Mouse (Mus musculus): Measurements from ENCODE around the gene Lonrf2. TPM values are rescaled to one million over a fixed set of nuclear protein-coding genes. Genes with fewer than 3 reads are reported as not detected.

Gene Lonrf2
- polyA plus RNA-seq, 1 experiment from 2014 or later = 2.6 TPM

GRCm38 (mm10) chr1:38847975-38848374, 11.5 kb upstream of the Lonrf2 start:
- Histone ChIP-seq H3K4me3 (ENCODE audit: low read length) (no peak overlapping the region), H3K27ac (ENCODE audit: low read depth, low read length) (no peak overlapping the region), H3K9me3 (ENCODE audit: control insufficient read depth, low read length) (no peaks in the 10 kb centered on the region), H3K27me3 (ENCODE audit: control insufficient read depth, insufficient read depth, low read length) (no peaks in the 10 kb centered on the region), H3K4me1 (ENCODE audit: control insufficient read depth, insufficient read depth, low read length) (no peaks in the 10 kb centered on the region), H3K9ac (ENCODE audit: low read depth, low read length) (no peak overlapping the region), H3K4me2 (replicated peaks; ENCODE audit: low read depth, low read length) (no peak overlapping the region), H3K36me3 (ENCODE audit: control insufficient read depth, insufficient read depth, low read length) (no peaks in the 10 kb centered on the region)
- 44% methylated on average over 11 of the region's 11 CpGs for whole genome bisulfite sequencing
- ATAC-seq (ENCODE audit: low FRiP score, low TSS enrichment) = no peak

- Histone ChIP-seq H3K4me3 (ENCODE audit: low read length) (no peak overlapping the region), H3K9ac (ENCODE audit: low read depth, low read length) (no peak overlapping the region), H3K4me2 (replicated peaks; ENCODE audit: low read depth, low read length) (no peak overlapping the region), H3K36me3 (ENCODE audit: control insufficient read depth, insufficient read depth, low read length) (no peaks in the 10 kb centered on the region), H3K27ac (ENCODE audit: low read depth, low read length) (no peak overlapping the region), H3K9me3 (ENCODE audit: control insufficient read depth, low read length) (no peaks in the 10 kb centered on the region), H3K4me1 (ENCODE audit: control insufficient read depth, insufficient read depth, low read length) (no peaks in the 10 kb centered on the region), H3K27me3 (ENCODE audit: control insufficient read depth, insufficient read depth, low read length) (no peaks in the 10 kb centered on the region)
- 66% methylated on average over 4 of the region's 4 CpGs for WGBS
- ATAC-seq (ENCODE audit: low FRiP score, low TSS enrichment) = no peak
Observed at GRCm38 (mm10) chr1:38843275-38843674, 6.8 kb upstream of the Lonrf2 start.

DNA sequence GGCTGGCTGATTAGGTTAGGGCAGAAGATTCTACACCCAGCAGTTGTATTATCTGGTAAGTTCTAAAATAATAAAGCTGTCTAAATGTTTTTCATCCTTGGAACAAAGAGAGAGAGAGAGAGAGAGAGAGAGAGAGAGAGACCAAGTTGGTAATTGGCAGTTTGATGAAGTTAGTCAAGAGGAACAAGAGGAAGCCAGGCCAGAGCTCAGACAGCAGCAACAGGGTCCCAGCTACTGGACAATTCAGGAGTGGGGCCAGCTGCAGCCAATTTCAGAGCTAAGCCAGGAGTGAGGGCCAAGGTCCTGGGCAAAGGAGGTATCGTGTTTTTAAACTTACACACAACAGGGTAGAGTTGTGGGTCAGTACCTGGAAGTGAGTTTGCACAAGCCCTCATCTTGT, 6.3 kb upstream of the Lonrf2 start:
- ATAC-seq (ENCODE audit: low FRiP score, low TSS enrichment) = no peak
- no peaks in the 10 kb centered on the region for H3K27me3 ChIP-seq (ENCODE audit: control insufficient read depth, insufficient read depth, low read length)
- no peaks in the 10 kb centered on the region for H3K36me3 ChIP-seq (ENCODE audit: control insufficient read depth, insufficient read depth, low read length)

GRCm38 (mm10) chr1:38839944-38840343, 3.4 kb upstream of the Lonrf2 start:
- WGBS = 26% methylated on average over 1 of the region's 1 CpGs
- no peaks in the 10 kb centered on the region for H3K36me3 ChIP-seq (ENCODE audit: control insufficient read depth, insufficient read depth, low read length)

More for the DNA sequence above, 6.3 kb upstream of the Lonrf2 start:
- Histone ChIP-seq H3K4me3 (ENCODE audit: low read length) (no peak overlapping the region), H3K9me3 (ENCODE audit: control insufficient read depth, low read length) (no peaks in the 10 kb centered on the region), H3K4me2 (replicated peaks; ENCODE audit: low read depth, low read length) (no peak overlapping the region), H3K9ac (ENCODE audit: low read depth, low read length) (no peak overlapping the region), H3K27ac (ENCODE audit: low read depth, low read length) (no peak overlapping the region), H3K4me1 (ENCODE audit: control insufficient read depth, insufficient read depth, low read length) (no peaks in the 10 kb centered on the region)
- 74% methylated on average over 1 of the region's 1 CpGs for WGBS

GRCm38 (mm10) chr1:38835568-38836476, 689 bp downstream of the Lonrf2 start:
- H3K27ac ChIP-seq (ENCODE audit: low read depth, low read length) = no peak overlapping the region
- peaks cover 11% of the 10 kb centered on the region for H3K27me3 ChIP-seq (ENCODE audit: control insufficient read depth, insufficient read depth, low read length)
- H3K4me3 ChIP-seq (ENCODE audit: low read length) = peak overlapping the region; percentile 67
- 2% methylated on average over 101 of the region's 103 CpGs for WGBS
- H3K4me1 ChIP-seq (ENCODE audit: control insufficient read depth, insufficient read depth, low read length) = peaks cover 4% of the 10 kb centered on the region; the same call in 1 of the 2 replicates
- no peaks in the 10 kb centered on the region for H3K9me3 ChIP-seq (ENCODE audit: control insufficient read depth, low read length)
- peak overlapping the region; percentile 78 for H3K4me2 ChIP-seq (replicated peaks; ENCODE audit: low read depth, low read length)
- peak; percentile 76 for ATAC-seq (ENCODE audit: low FRiP score, low TSS enrichment)
- peak overlapping the region; percentile 79 for H3K9ac ChIP-seq (ENCODE audit: low read depth, low read length)
- H3K36me3 ChIP-seq (ENCODE audit: control insufficient read depth, insufficient read depth, low read length) = no peaks in the 10 kb centered on the region

More at GRCm38 (mm10) chr1:38839944-38840343, 3.4 kb upstream of the Lonrf2 start:
- Histone ChIP-seq H3K27me3 (ENCODE audit: control insufficient read depth, insufficient read depth, low read length) (peaks cover 11% of the 10 kb centered on the region), H3K4me1 (ENCODE audit: control insufficient read depth, insufficient read depth, low read length) (peaks cover 4% of the 10 kb centered on the region; the same call in 1 of the 2 replicates), H3K9ac (ENCODE audit: low read depth, low read length) (no peak overlapping the region), H3K9me3 (ENCODE audit: control insufficient read depth, low read length) (no peaks in the 10 kb centered on the region), H3K4me3 (ENCODE audit: low read length) (no peak overlapping the region), H3K27ac (ENCODE audit: low read depth, low read length) (no peak overlapping the region), H3K4me2 (replicated peaks; ENCODE audit: low read depth, low read length) (no peak overlapping the region)
- no peak for ATAC-seq (ENCODE audit: low FRiP score, low TSS enrichment)

DNA sequence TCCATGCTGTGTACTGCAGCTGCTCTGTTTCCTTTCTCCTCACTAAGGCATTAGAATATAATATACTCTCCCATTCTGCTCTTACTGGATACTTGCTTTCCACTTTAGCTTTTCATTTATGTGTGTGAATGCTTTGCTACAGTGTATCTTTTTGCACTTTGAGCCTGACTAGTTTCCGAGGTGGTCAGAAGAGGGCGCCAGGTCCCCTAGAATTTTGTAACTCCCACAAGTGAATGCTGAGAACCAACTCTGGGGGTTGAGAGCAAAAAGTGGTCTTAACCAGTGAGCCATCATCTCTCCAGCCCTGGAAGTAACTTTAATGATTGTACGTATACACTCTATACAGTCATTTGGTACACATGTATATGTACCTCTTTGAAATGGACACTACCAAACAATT, 1.6 kb downstream of the Lonrf2 start:
- H3K36me3 ChIP-seq (ENCODE audit: control insufficient read depth, insufficient read depth, low read length) = no peaks in the 10 kb centered on the region
- 38% methylated on average over 3 of the region's 3 CpGs for WGBS
- H3K9ac ChIP-seq (ENCODE audit: low read depth, low read length) = no peak overlapping the region
- peak overlapping the region; percentile 67; the same call in 1 of the 2 replicates for H3K4me3 ChIP-seq (ENCODE audit: low read length)
- H3K4me1 ChIP-seq (ENCODE audit: control insufficient read depth, insufficient read depth, low read length) = peaks cover 4% of the 10 kb centered on the region; the same call in 1 of the 2 replicates
- H3K27ac ChIP-seq (ENCODE audit: low read depth, low read length) = no peak overlapping the region
- peaks cover 11% of the 10 kb centered on the region for H3K27me3 ChIP-seq (ENCODE audit: control insufficient read depth, insufficient read depth, low read length)
- peak overlapping the region; percentile 78; the same call in 1 of the 2 replicates for H3K4me2 ChIP-seq (replicated peaks; ENCODE audit: low read depth, low read length)
- H3K9me3 ChIP-seq (ENCODE audit: control insufficient read depth, low read length) = no peaks in the 10 kb centered on the region
- ATAC-seq (ENCODE audit: low FRiP score, low TSS enrichment) = no peak

- Histone ChIP-seq H3K36me3 (ENCODE audit: control insufficient read depth, insufficient read depth, low read length) (no peaks in the 10 kb centered on the region), H3K27me3 (ENCODE audit: control insufficient read depth, insufficient read depth, low read length) (no peaks in the 10 kb centered on the region), H3K27ac (ENCODE audit: low read depth, low read length) (no peak overlapping the region), H3K9ac (ENCODE audit: low read depth, low read length) (no peak overlapping the region), H3K9me3 (ENCODE audit: control insufficient read depth, low read length) (no peaks in the 10 kb centered on the region), H3K4me1 (ENCODE audit: control insufficient read depth, insufficient read depth, low read length) (no peaks in the 10 kb centered on the region), H3K4me3 (ENCODE audit: low read length) (no peak overlapping the region), H3K4me2 (replicated peaks; ENCODE audit: low read depth, low read length) (no peak overlapping the region)
- whole genome bisulfite sequencing = 88% methylated on average over 2 of the region's 2 CpGs
- ATAC-seq (ENCODE audit: low FRiP score, low TSS enrichment) = no peak
Observed at GRCm38 (mm10) chr1:38824926-38825325, 11.6 kb downstream of the Lonrf2 start.

- no peak for ATAC-seq (ENCODE audit: low FRiP score, low TSS enrichment)
Observed at GRCm38 (mm10) chr1:38823851-38824250, 12.7 kb downstream of the Lonrf2 start.

GRCm38 (mm10) chr1:38819691-38820090, 16.8 kb downstream of the Lonrf2 start:
- Histone ChIP-seq H3K36me3 (ENCODE audit: control insufficient read depth, insufficient read depth, low read length) (no peaks in the 10 kb centered on the region), H3K4me2 (replicated peaks; ENCODE audit: low read depth, low read length) (no peak overlapping the region), H3K27ac (ENCODE audit: low read depth, low read length) (no peak overlapping the region), H3K9me3 (ENCODE audit: control insufficient read depth, low read length) (no peaks in the 10 kb centered on the region), H3K4me3 (ENCODE audit: low read length) (no peak overlapping the region), H3K27me3 (ENCODE audit: control insufficient read depth, insufficient read depth, low read length) (no peaks in the 10 kb centered on the region), H3K4me1 (ENCODE audit: control insufficient read depth, insufficient read depth, low read length) (no peaks in the 10 kb centered on the region), H3K9ac (ENCODE audit: low read depth, low read length) (no peak overlapping the region)
- ATAC-seq (ENCODE audit: low FRiP score, low TSS enrichment) = no peak

More at GRCm38 (mm10) chr1:38823851-38824250, 12.7 kb downstream of the Lonrf2 start:
- no peak overlapping the region for H3K27ac ChIP-seq (ENCODE audit: low read depth, low read length)
- H3K4me3 ChIP-seq (ENCODE audit: low read length) = no peak overlapping the region
- H3K9ac ChIP-seq (ENCODE audit: low read depth, low read length) = no peak overlapping the region
- no peaks in the 10 kb centered on the region for H3K9me3 ChIP-seq (ENCODE audit: control insufficient read depth, low read length)
- 64% methylated on average over 2 of the region's 2 CpGs for WGBS
- H3K27me3 ChIP-seq (ENCODE audit: control insufficient read depth, insufficient read depth, low read length) = no peaks in the 10 kb centered on the region
- H3K4me2 ChIP-seq (replicated peaks; ENCODE audit: low read depth, low read length) = no peak overlapping the region
- no peaks in the 10 kb centered on the region for H3K4me1 ChIP-seq (ENCODE audit: control insufficient read depth, insufficient read depth, low read length)
- no peaks in the 10 kb centered on the region for H3K36me3 ChIP-seq (ENCODE audit: control insufficient read depth, insufficient read depth, low read length)
